In the genomic region with DNA sequence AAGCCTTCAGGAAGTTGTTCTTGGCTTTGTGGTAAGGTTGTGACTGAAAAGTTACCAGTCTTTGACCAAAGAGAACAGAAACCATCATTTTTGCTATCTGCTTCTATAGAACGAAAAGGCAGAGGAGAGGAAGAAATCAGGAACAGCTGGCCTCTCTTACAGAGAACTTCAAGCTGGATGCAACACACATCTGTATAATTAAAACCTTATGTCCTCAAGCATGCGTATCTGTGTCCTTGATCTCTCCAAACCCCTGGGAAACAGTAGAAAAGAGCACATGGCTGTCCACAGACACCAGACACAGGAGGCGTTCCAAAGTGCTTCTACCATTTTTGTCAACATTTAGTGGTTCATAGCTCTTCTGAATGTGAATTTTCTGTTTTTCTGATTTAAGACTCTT, we compare ENCODE assay signal across 22 mouse cellular contexts. TPM values are rescaled to one million over a fixed set of nuclear protein-coding genes. Genes with fewer than 3 reads are reported as not detected.
DNase-seq lines count a peak whose midpoint lies in the region; ATAC-seq and TF ChIP-seq lines count a peak whose summit lies in the region.
"Had no signal": no experiment of that assay in that cellular context is flagged by ENCODE, and none has a peak within 500 bp of the region (broad histone marks: within the 10 kb centered on the region; RNA-seq: fewer than 3 reads in every experiment).

No protein-coding gene starts in this region.

- H3K9ac ChIP-seq in liver, embryonic 11.5 days (ENCODE audit: low read depth, low read length): no peak overlapping the region
- H3K9ac ChIP-seq in forebrain, postnatal 0 days: no peak overlapping the region
- H3K9ac ChIP-seq: embryonic facial prominence, embryonic 13.5 days; heart, embryonic 13.5 days; hindbrain, embryonic 14.5 days; kidney, embryonic 15.5 days; midbrain, embryonic 13.5 days; neural tube, embryonic 13.5 days had no signal

- no peak overlapping the region for H3K4me2 ChIP-seq in liver, embryonic 11.5 days
- no peak overlapping the region for H3K4me2 ChIP-seq in forebrain, postnatal 0 days (ENCODE audit: low read depth)
- H3K4me2 ChIP-seq: embryonic facial prominence, embryonic 13.5 days; heart, embryonic 13.5 days; hindbrain, embryonic 14.5 days; kidney, embryonic 15.5 days; midbrain, embryonic 13.5 days; neural tube, embryonic 13.5 days had no signal

- TF ChIP-seq CTCF in forebrain, postnatal 0 days (IDR thresholded peaks at IDR 0.05; ENCODE audit: low read depth): no peak

- H3K36me3 ChIP-seq in liver, embryonic 11.5 days (ENCODE audit: control insufficient read depth, insufficient read depth, low read length): no peaks in the 10 kb centered on the region
- no peaks in the 10 kb centered on the region for H3K36me3 ChIP-seq in forebrain, postnatal 0 days (ENCODE audit: insufficient read depth)
- H3K36me3 ChIP-seq: embryonic facial prominence, embryonic 13.5 days; heart, embryonic 13.5 days; kidney, embryonic 15.5 days; midbrain, embryonic 13.5 days; neural tube, embryonic 13.5 days had no signal

- DNase-seq in liver, embryonic 11.5 days (ENCODE audit: low spot score): no peak
- no peak for DNase-seq in liver
- peak; percentile 16 for DNase-seq in embryo, embryonic 11 days
- DNase-seq in kidney, postnatal 14 days: no peak
- no peak for DNase-seq in yolk sac, embryonic 10.5 days (ENCODE audit: low spot score)
- no peak for DNase-seq in forebrain, postnatal 0 days
- DNase-seq: adrenal gland, postnatal 10 days; cerebellum, postnatal 10 days; heart, adult 18-20 months; heart, postnatal 36 days; right cerebral cortex, adult 18-20 months had no signal

- 58% methylated on average over 3 of the region's 3 CpGs for WGBS in liver, embryonic 11.5 days
- 86% methylated on average over 3 of the region's 3 CpGs for WGBS in forebrain, postnatal 0 days

- peaks cover 8% of the 10 kb centered on the region for H3K4me1 ChIP-seq in liver, embryonic 11.5 days (replicated peaks; ENCODE audit: control insufficient read depth, insufficient read depth, low read length)
- no peaks in the 10 kb centered on the region for H3K4me1 ChIP-seq in forebrain, postnatal 0 days (ENCODE audit: insufficient read depth)
- H3K4me1 ChIP-seq: heart, embryonic 13.5 days; kidney, embryonic 15.5 days; midbrain, embryonic 13.5 days; neural tube, embryonic 13.5 days had no signal

- H3K27ac ChIP-seq in liver, embryonic 11.5 days (ENCODE audit: low read depth, low read length): peak overlapping the region; percentile 75; the same call in 1 of the 2 replicates
- H3K27ac ChIP-seq in forebrain, postnatal 0 days (ENCODE audit: low read depth, low read length): no peak overlapping the region
- H3K27ac ChIP-seq: heart, embryonic 13.5 days; hindbrain, embryonic 14.5 days; kidney, embryonic 15.5 days; midbrain, embryonic 13.5 days; neural tube, embryonic 13.5 days; stomach, postnatal 0 days had no signal

- H3K27me3 ChIP-seq in liver, embryonic 11.5 days (replicated peaks; ENCODE audit: control insufficient read depth, insufficient read depth, low read length): no peaks in the 10 kb centered on the region
- H3K27me3 ChIP-seq in forebrain, postnatal 0 days (ENCODE audit: insufficient read depth, low read length): no peaks in the 10 kb centered on the region
- H3K27me3 ChIP-seq: embryonic facial prominence, embryonic 13.5 days; heart, embryonic 13.5 days; kidney, embryonic 15.5 days; midbrain, embryonic 13.5 days; neural tube, embryonic 13.5 days had no signal

- H3K4me3 ChIP-seq in liver, embryonic 11.5 days (ENCODE audit: low read depth, low read length): no peak overlapping the region
- H3K4me3 ChIP-seq in forebrain, postnatal 0 days (ENCODE audit: low read depth, low read length): no peak overlapping the region
- H3K4me3 ChIP-seq: embryonic facial prominence, embryonic 13.5 days; heart, embryonic 13.5 days; kidney, embryonic 15.5 days; midbrain, embryonic 13.5 days; neural tube, embryonic 13.5 days had no signal

- no peaks in the 10 kb centered on the region for H3K9me3 ChIP-seq in liver, embryonic 11.5 days (ENCODE audit: control insufficient read depth, low read length)
- H3K9me3 ChIP-seq in forebrain, postnatal 0 days (ENCODE audit: low read length): no peaks in the 10 kb centered on the region
- H3K9me3 ChIP-seq: embryonic facial prominence, embryonic 13.5 days; heart, embryonic 13.5 days; kidney, embryonic 15.5 days; midbrain, embryonic 13.5 days; neural tube, embryonic 13.5 days had no signal

- no peak for ATAC-seq in liver, embryonic 11.5 days (replicated peaks; ENCODE audit: low FRiP score)
- ATAC-seq in granulocyte monocyte progenitor cell, adult 5-6 weeks (replicated peaks; ENCODE audit: poor library complexity, severe bottlenecking): peak; percentile 53; the same call in 1 of the 2 replicates
- ATAC-seq in forebrain, postnatal 0 days: no peak
- ATAC-seq: intestine, embryonic 16.5 days; lung, postnatal 0 days; midbrain, embryonic 13.5 days; Patski had no signal

RNA-seq across cellular contexts. Expression of a gene that starts 16.7 kb away (rescaled TPM):
- 17.2 and 19.0 TPM in 2 replicates for polyA plus RNA-seq in liver, embryonic 11.5 days (2014; fragmentation: Nextera tagmentation; extraction: Ambion mirVana)
- 4.1 and 7.3 TPM in 2 replicates for total RNA-seq in granulocyte monocyte progenitor cell, adult 5-6 weeks (2014; fragmentation: Nextera tagmentation)
- total RNA-seq in granulocyte monocyte progenitor cell, adult 5-6 weeks (2017): 5.8 and 10.1 TPM in 2 replicates
- 83.2 and 94.8 TPM in 2 replicates for total RNA-seq in forebrain, postnatal 0 days (2014; rRNA removed)
- polyA plus RNA-seq in forebrain, postnatal 0 days (2015; fragmentation: Nextera tagmentation; extraction: Ambion mirVana): 45.6 and 61.1 TPM in 2 replicates
